Mouse (Mus musculus): ENCODE results near the gene Gm17535.
"Not testable (repeated sequence)": the region's sequence is repeated elsewhere in the genome, so short reads cannot be mapped to it uniquely, and the experiment has no call there.

- TF ChIP-seq CTCF (IDR thresholded peaks at IDR 0.05; ENCODE audit: low read depth, low read length); EP300 (IDR thresholded peaks at IDR 0.05; ENCODE audit: insufficient read depth, low read depth, low read length); POLR2A (IDR thresholded peaks at IDR 0.05; ENCODE audit: insufficient read depth, low read length): not testable (repeated sequence)
Measured at GRCm38 (mm10) chr9:3000445-3000972, 33.9 kb upstream of the Gm17535 start, which contains the start of gene Gm10722.
